Mouse (Mus musculus) limb, embryonic 11.5 days (tissue): ENCODE data around the gene Gm49339. TPM values are rescaled to one million over a fixed set of nuclear protein-coding genes. Genes with fewer than 3 reads are reported as not detected.

Source experiments
- polyA plus RNA-seq: library from polyadenylated mRNA; unstranded; fragments of >200 nt; fragmentation: Nextera tagmentation; extraction: Ambion mirVana; gene quantifications from 2 replicates; pipeline ENCODE4 v1.2.1, GENCODE M21; 2014

Gene Gm49339
- polyA plus RNA-seq, 1 experiment from 2014 or later: 0.79 TPM

Other genes with a start within 250 kb of the Gm49339 start
- gene Lilr4b, start within 50 bp of the Gm49339 start, polyA plus RNA-seq: not detected in 2 replicates
- 0.36 and 0.37 TPM in 2 replicates for gene Lilrb4a, start 10.3 kb downstream of the Gm49339 start, polyA plus RNA-seq
- 0.43 TPM in 1 of 2 replicates, not detected in the other for gene Fam162b, start 109.9 kb downstream of the Gm49339 start, polyA plus RNA-seq
- gene Gprc6a, start 150.8 kb downstream of the Gm49339 start, polyA plus RNA-seq: not detected in 2 replicates
- gene Rfx6, start 197.1 kb downstream of the Gm49339 start, polyA plus RNA-seq: not detected in 2 replicates